Mouse (Mus musculus) intestine, embryonic 16.5 days (tissue): ENCODE measurements around the gene Gatad1. TPM values are rescaled to one million over a fixed set of nuclear protein-coding genes. Genes with fewer than 3 reads are reported as not detected.
"Not testable (repeated sequence)": the region's sequence is repeated elsewhere in the genome, so short reads cannot be mapped to it uniquely, and the experiment has no call there.

ENCODE experiments used
- ATAC-seq: fragments of 200-750 bp; cut with Nextera tagmentation; 2 replicates; pipeline ENCODE4 v1.8.0; 2017; ENCODE audit warnings: moderate TSS enrichment, moderate library complexity
- H3K27ac ChIP-seq: fragments of 300-500 bp; sonication (generic); 2 replicates; pipeline ENCODE4 v1.5.1; 2014; ENCODE audit warnings: mild to moderate bottlenecking, low read length
- H3K27me3 ChIP-seq: fragments of 300-500 bp; sonication (generic); replicated peaks from 2 replicates; pipeline ENCODE4 v1.6.1; 2014; ENCODE audit warnings: low read length, control low read depth, mixed read lengths; ENCODE audit not compliant: control insufficient read depth, insufficient read depth
- H3K36me3 ChIP-seq: fragments of 300-500 bp; sonication (generic); 2 replicates; pipeline ENCODE4 v1.6.1; 2014; ENCODE audit warnings: low read length, control low read depth; ENCODE audit not compliant: control insufficient read depth, insufficient read depth
- H3K4me1 ChIP-seq: fragments of 300-500 bp; sonication (generic); 2 replicates; pipeline ENCODE4 v1.6.1; 2014; ENCODE audit warnings: low read length, control low read depth, mixed read lengths; ENCODE audit not compliant: control insufficient read depth, insufficient read depth
- H3K4me2 ChIP-seq: fragments of 300-500 bp; sonication (generic); 2 replicates; pipeline ENCODE4 v1.6.1; 2014; ENCODE audit warnings: low read depth, low read length, control low read depth
- H3K4me3 ChIP-seq: fragments of 300-500 bp; sonication (generic); 2 replicates; pipeline ENCODE4 v1.5.1; 2014; ENCODE audit warnings: mild to moderate bottlenecking, low read length
- H3K9ac ChIP-seq: fragments of 300-500 bp; sonication (generic); 2 replicates; pipeline ENCODE4 v1.6.1; 2014; ENCODE audit warnings: low read depth, low read length
- H3K9me3 ChIP-seq: fragments of 300-500 bp; sonication (generic); 2 replicates; pipeline ENCODE4 v1.6.1; 2016; ENCODE audit warnings: low read length, control low read depth; ENCODE audit not compliant: control insufficient read depth
- WGBS: fragments of 180-500 bp; shearing (Covaris S2); extraction: QIAGEN DNeasy Blood & Tissue Kit; methylation state at CpG from one replicate; pipeline ENCODE4 v1.1.7; 2014; 5-methylcytosine and 5-hydroxymethylcytosine counted together
- polyA plus RNA-seq: library from polyadenylated mRNA; unstranded; fragments of >200 nt; fragmentation: Nextera tagmentation; extraction: Ambion mirVana; gene quantifications from 2 replicates; pipeline ENCODE4 v1.2.1, GENCODE M21; 2015

Gene Gatad1
- polyA plus RNA-seq, 1 experiment from 2014 or later, result 50.9 TPM

DNA sequence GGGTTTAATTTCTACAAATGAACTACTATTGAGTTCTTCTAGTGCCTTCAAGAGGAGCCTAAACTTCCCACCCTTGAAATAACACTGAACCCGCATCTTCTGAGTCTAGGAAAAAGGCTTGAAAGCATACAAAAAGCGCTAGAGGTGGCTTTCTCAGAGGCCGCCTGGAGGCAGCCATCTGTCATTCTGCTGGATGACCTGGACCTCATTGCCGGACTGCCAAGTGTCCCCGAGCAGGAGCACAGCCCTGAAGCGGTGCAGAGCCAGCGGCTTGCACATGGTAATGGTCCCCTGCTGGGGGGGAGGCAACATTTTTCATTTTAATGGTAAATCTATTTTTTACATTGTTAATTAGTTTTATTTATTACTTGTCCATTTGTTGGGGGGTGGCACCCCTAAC is 36.5 kb downstream of the Gatad1 start:
- Histone ChIP-seq H3K36me3 (0 out of 2 replicates have a peak, but pooled peaks cover 2% of the 10 kb centered on the region), H3K4me3 (no peak overlapping the region), H3K4me1 (no peaks in the 10 kb centered on the region), H3K27me3 (no peaks in the 10 kb centered on the region), H3K9me3 (no peaks in the 10 kb centered on the region), H3K27ac (no peak overlapping the region), H3K9ac (no peak overlapping the region), H3K4me2 (no peak overlapping the region)
- WGBS, result 90% methylated on average over 7 of the region's 7 CpGs
- no peak for ATAC-seq

GRCm38 (mm10) chr5:3611835-3612234 is 45.1 kb downstream of the Gatad1 start:
- ATAC-seq, H3K4me2 ChIP-seq, H3K36me3 ChIP-seq, H3K27me3 ChIP-seq, H3K4me3 ChIP-seq, H3K9me3 ChIP-seq, H3K9ac ChIP-seq, H3K4me1 ChIP-seq, H3K27ac ChIP-seq: not testable (repeated sequence)
- 95% methylated on average over 2 of the region's 2 CpGs for WGBS

GRCm38 (mm10) chr5:3609241-3609640 is 47.7 kb downstream of the Gatad1 start:
- Histone ChIP-seq H3K27me3 (no peaks in the 10 kb centered on the region), H3K9me3 (no peaks in the 10 kb centered on the region), H3K36me3 (peaks cover 7% of the 10 kb centered on the region), H3K4me1 (no peaks in the 10 kb centered on the region), H3K9ac (no peak overlapping the region), H3K4me2 (no peak overlapping the region), H3K27ac (no peak overlapping the region), H3K4me3 (no peak overlapping the region)
- ATAC-seq, result no peak
- WGBS, result 91% methylated on average over 7 of the region's 7 CpGs

- Histone ChIP-seq H3K4me3 (no peak overlapping the region), H3K9ac (no peak overlapping the region), H3K27ac (no peak overlapping the region), H3K27me3 (no peaks in the 10 kb centered on the region), H3K36me3 (no peaks in the 10 kb centered on the region; the same call in 1 of the 2 replicates), H3K4me1 (no peaks in the 10 kb centered on the region), H3K4me2 (no peak overlapping the region), H3K9me3 (no peaks in the 10 kb centered on the region)
- ATAC-seq, result no peak
- WGBS, result 95% methylated on average over 9 of the region's 9 CpGs
These were observed 49.9 kb downstream of the Gatad1 start for GRCm38 (mm10) chr5:3607114-3607513.

DNA sequence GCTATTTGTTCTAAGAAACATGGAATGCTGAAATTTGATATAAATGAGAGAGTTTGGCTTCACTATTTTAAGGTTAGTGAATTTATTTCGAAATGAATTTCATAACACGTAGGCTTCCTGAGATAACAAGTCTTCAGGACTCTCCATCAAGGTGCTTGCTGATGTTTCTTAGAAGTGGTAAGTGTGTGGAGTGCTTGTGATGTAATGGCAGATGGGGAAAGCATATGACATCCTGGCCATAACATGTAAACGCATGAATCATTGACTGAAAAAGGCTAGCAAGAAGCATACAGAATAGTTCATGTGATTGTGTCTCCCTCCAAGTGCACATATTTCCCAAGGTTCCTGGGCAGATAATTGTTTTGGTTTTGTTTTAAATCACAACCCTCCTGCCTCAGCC is 56.2 kb downstream of the Gatad1 start:
- H3K36me3 ChIP-seq, result no peaks in the 10 kb centered on the region
- no peaks in the 10 kb centered on the region for H3K9me3 ChIP-seq
- no peak for ATAC-seq
- H3K27me3 ChIP-seq, result no peaks in the 10 kb centered on the region
- 0 out of 2 replicates have a peak, but pooled peaks cover 2% of the 10 kb centered on the region for H3K4me1 ChIP-seq
- H3K9ac ChIP-seq, result no peak overlapping the region
- H3K4me2 ChIP-seq, result no peak overlapping the region
- H3K27ac ChIP-seq, result no peak overlapping the region
- WGBS, result 87% methylated on average over 3 of the region's 3 CpGs
- no peak overlapping the region for H3K4me3 ChIP-seq

DNA sequence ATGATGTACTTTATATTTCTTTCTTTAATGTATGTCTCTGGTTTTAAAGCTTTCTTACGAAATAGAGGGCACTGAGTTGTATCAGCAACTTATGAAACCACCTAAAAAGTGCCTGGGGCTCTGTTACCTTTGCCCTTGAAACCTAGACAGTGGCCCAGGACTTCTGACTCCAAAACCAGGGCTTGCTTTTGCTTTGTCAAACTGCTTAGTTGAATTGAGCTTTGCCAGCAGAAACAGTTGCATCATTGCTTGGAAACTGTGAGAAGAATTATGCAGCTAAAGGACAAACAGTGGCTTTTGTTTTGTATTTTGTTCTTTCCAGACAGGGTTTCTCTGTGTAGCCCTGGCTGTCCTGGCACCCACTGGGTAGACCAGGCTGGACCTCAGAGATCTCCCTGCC is 56.7 kb downstream of the Gatad1 start:
- no peak overlapping the region for H3K4me2 ChIP-seq
- 83% methylated on average over 1 of the region's 1 CpGs for WGBS
- ATAC-seq, result no peak
- no peak overlapping the region for H3K4me3 ChIP-seq
- no peak overlapping the region for H3K27ac ChIP-seq
- no peaks in the 10 kb centered on the region for H3K36me3 ChIP-seq
- H3K4me1 ChIP-seq, result peaks cover 5% of the 10 kb centered on the region; the same call in 1 of the 2 replicates
- H3K9me3 ChIP-seq, result no peaks in the 10 kb centered on the region
- H3K9ac ChIP-seq, result no peak overlapping the region
- no peaks in the 10 kb centered on the region for H3K27me3 ChIP-seq

DNA sequence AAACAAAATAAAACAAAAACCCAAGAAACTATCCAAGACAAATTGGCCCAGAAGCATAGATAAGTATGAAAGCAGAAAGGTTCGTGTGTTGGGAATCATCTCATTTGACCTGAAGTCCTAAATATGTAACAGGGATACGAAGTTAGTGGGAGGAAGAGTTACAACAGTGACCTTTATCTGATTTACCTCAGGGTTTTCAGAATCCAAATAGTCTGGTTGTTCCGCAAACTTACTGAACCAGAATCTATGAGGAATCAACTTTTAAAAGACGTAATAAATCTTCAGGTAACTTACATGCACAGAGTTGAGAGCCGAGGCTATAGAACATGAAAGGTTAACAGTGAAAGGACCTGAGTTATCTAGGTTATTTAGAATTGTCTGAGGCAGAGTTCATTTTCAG is 58.2 kb downstream of the Gatad1 start:
- no peak for ATAC-seq
- WGBS, result 90% methylated on average over 5 of the region's 5 CpGs
- H3K4me3 ChIP-seq, result no peak overlapping the region

GRCm38 (mm10) chr5:3597171-3597570 is 59.8 kb downstream of the Gatad1 start:
- H3K9ac ChIP-seq, result peak overlapping the region; percentile 82; the same call in 1 of the 2 replicates
- H3K4me2 ChIP-seq, result peak overlapping the region; percentile 73
- no peak for ATAC-seq
- no peaks in the 10 kb centered on the region for H3K27me3 ChIP-seq
- H3K36me3 ChIP-seq, result no peaks in the 10 kb centered on the region
- H3K4me1 ChIP-seq, result peaks cover 12% of the 10 kb centered on the region
- no peak overlapping the region for H3K27ac ChIP-seq
- no peaks in the 10 kb centered on the region for H3K9me3 ChIP-seq
- peak overlapping the region; percentile 68 for H3K4me3 ChIP-seq

More for the DNA sequence above, 58.2 kb downstream of the Gatad1 start:
- Histone ChIP-seq H3K4me2 (no peak overlapping the region), H3K9ac (no peak overlapping the region), H3K4me1 (peaks cover 12% of the 10 kb centered on the region), H3K27me3 (no peaks in the 10 kb centered on the region), H3K9me3 (no peaks in the 10 kb centered on the region), H3K27ac (no peak overlapping the region), H3K36me3 (no peaks in the 10 kb centered on the region)

DNA sequence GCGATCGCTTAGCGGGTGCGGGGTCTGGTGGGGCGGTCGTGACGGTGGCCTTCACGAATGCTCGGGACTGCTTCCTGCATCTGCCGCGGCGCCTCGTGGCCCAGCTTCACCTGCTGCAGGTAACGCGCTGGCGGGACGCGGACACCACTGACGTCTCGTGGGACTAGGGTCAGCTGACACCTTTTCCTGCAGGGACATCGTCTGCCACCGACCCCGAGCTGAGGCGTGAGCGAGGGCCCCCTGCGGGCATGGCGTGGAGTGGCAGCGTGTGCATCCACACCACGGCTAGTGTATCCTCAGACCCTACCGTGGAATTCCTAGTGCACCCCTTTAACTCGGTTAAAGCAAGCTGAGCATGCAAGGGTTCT is 60.6 kb downstream of the Gatad1 start, which contains the start of gene Rbm48:
Gene Rbm48, minus strand, starts transcription at position 187 of the 368 bp plus-strand sequence.
- Histone ChIP-seq H3K27me3 (no peaks in the 10 kb centered on the region), H3K9ac (peak within 1 kb of the TSS; percentile 82), H3K4me3 (peak within 1 kb of the TSS; percentile 68), H3K4me1 (peaks cover 12% of the 10 kb centered on the region), H3K36me3 (no peaks in the 10 kb centered on the region; the same call in 1 of the 2 replicates), H3K27ac (peak within 1 kb of the TSS; percentile 67), H3K4me2 (peak within 1 kb of the TSS; percentile 92), H3K9me3 (no peaks in the 10 kb centered on the region)
- peak; percentile 87 for ATAC-seq
- under 1% methylated on average over 31 of the region's 31 CpGs for WGBS
